Mouse (Mus musculus) liver, postnatal 0 days (tissue): ENCODE results near the gene Hpse2.

Experiments used
- CTCF ChIP-seq: sonication (generic); IDR thresholded peaks from 2 replicates; pipeline ENCODE4 v1.5.1; 2016; ENCODE audit warnings: antibody characterized with exemption, low read depth
- EP300 ChIP-seq: IDR thresholded peaks from 2 replicates; pipeline ENCODE4 v1.6.1; 2016; ENCODE audit warnings: antibody characterized with exemption, low read depth, mild to moderate bottlenecking

- TF ChIP-seq CTCF, result no peak
- no peak for TF ChIP-seq EP300
These were observed 345.4 kb downstream of the Hpse2 start for GRCm38 (mm10) chr19:43042721-43043120.
